Comparison of ENCODE assay signal across 13 mouse cellular contexts in the genomic region with DNA sequence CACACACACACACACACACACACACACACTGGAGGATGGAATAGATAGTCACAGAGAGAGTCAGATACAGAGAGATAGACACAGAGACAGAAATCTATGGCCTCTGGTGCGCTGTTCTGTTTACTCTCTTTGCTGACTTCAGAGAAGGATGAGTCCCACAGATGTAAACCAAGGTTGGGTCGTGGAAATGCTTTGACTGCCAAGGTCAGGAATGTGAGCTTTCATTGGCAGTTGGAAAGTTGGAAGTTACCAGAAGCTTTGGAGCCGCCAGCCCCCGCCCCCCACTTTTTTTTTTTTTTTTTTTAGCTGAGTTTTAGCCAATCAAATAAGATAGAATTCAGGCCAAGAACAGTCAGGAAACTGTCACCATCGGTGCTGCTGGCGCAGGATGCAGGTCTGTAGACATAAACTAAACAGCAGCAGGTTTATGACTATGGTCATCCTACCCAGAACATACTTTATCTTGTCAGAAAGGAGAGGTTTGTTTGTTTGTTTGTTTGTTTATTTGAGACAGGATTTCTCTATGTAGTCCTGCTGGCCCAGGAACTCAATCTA.
"Had no signal": no experiment of that assay in that cellular context is flagged by ENCODE, and none has a peak within 500 bp of the region (broad histone marks: within the 10 kb centered on the region; RNA-seq: fewer than 3 reads in every experiment).

No protein-coding gene starts in this region.

- DNase-seq: kidney, adult 9 months; kidney, postnatal 14 days; kidney, postnatal 4 days; layer of hippocampus, postnatal 36 days; liver, embryonic 13.5 days; lung, adult 2 months; lung, postnatal 36 days; midbrain, embryonic 14.5 days; right cerebral cortex, adult 18-20 months; right cerebral cortex, postnatal 14 days; right cerebral cortex, postnatal 4 days; thymus, adult 18-20 months; thymus, postnatal 36 days had no signal
